Mouse (Mus musculus): ENCODE data around the gene Prelp. TPM values are rescaled to one million over a fixed set of nuclear protein-coding genes. Genes with fewer than 3 reads are reported as not detected.
"Not testable (repeated sequence)": the region's sequence is repeated elsewhere in the genome, so short reads cannot be mapped to it uniquely, and the experiment has no call there.

Prelp gene
- 0.31 and 0.67 TPM in 2 replicates for polyA plus RNA-seq (2016; fragmentation: Nextera tagmentation; extraction: Ambion mirVana)

DNA sequence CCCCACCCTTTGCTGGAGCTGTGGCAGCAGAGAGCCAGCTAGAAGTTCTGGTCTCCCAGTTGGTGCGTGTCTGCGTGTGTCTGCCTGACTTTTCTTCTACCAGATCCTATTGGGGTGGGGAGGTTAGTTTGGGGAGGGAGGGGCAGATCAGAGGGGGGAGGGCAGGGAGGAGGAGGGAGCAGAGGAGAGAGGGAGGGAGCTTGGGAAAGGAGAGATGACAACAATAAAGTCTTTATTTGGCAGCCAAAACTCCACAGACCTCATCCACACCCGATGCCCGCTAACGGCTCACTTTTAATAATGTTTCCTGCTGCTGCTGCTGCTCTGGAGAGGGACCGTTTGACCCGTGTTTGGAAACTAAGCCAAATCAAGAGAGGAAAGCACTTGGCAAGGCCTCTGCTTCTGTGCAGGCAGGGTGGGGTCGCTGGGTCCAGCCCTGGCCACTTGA is at the start of gene Prelp:
TSS of gene Prelp (minus strand) at position 111 of the 448 bp plus-strand sequence.
- peaks cover 41% of the 10 kb centered on the region for H3K4me1 ChIP-seq
- no peak within 1 kb of the TSS for H3K4me3 ChIP-seq
- peak within 1 kb of the TSS; percentile 65 for H3K27ac ChIP-seq (replicated peaks)
- no peaks in the 10 kb centered on the region for H3K36me3 ChIP-seq
- no peak for DNase-seq (ENCODE audit: low spot score)
- peaks cover 21% of the 10 kb centered on the region for H3K27me3 ChIP-seq (ENCODE audit: low read depth, poor library complexity, severe bottlenecking)
- peaks cover 4% of the 10 kb centered on the region; the same call in 1 of the 2 replicates for H3K9me3 ChIP-seq (replicated peaks)
- 42% methylated on average over 8 of the region's 8 CpGs for WGBS

DNA sequence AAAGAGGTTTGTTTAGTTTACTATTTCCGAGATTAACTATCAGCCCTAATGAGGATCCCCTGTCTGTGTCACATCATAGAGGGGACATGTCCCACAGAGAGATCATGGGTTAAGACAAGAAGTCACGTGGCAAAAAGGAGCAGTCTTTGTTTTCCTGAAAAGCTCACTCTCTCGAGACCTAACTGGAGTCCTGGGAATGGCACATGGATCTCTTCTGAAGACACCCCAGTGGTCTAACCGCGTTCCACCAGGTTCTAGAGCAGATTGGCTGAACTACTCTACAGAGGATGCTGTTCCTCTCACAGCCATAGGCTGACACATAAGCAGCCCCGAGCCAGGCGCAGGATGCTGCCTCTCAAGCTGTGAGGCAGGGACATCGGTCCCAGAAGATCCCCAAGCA is 48.2 kb upstream of the Prelp start:
- peaks cover 19% of the 10 kb centered on the region for H3K4me1 ChIP-seq
- H3K9me3 ChIP-seq (replicated peaks), result no peaks in the 10 kb centered on the region
- 86% methylated on average over 8 of the region's 8 CpGs for WGBS
- H3K27ac ChIP-seq (replicated peaks), result 0 out of 2 replicates have a peak overlapping the region, but pooled peaks have one; percentile 42
- H3K36me3 ChIP-seq, result no peaks in the 10 kb centered on the region
- no peak overlapping the region for H3K4me3 ChIP-seq
- no peaks in the 10 kb centered on the region for H3K27me3 ChIP-seq (ENCODE audit: low read depth, poor library complexity, severe bottlenecking)
- DNase-seq (ENCODE audit: low spot score), result no peak

DNA sequence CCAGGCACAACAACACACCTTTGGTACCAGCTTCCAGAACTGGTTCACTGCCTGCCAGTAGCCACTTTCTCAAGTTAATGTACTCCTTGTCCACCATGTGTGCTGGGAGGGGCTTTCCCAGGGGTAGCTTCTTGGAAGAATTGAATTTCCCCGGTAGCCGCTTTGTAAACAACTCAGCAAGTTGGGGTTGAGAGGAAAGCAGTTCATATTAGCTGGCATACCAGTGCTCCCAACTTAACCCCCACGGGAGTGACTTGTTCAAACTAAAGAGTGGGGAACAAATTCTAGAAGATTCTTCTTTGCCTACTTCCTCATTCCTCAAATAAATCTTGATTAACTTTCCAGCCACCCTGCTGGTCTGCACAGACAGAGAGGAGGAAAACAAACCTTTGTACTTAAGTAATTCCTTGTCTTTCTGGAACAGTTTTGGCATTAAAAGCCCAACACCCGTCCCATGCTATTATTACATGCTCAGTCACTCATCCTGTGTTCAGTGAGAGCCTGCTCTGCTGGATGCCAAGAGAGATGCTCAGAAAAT is 47.6 kb upstream of the Prelp start:
- Histone ChIP-seq H3K4me3 (no peak overlapping the region), H3K27ac (replicated peaks) (no peak overlapping the region), H3K9me3 (replicated peaks) (no peaks in the 10 kb centered on the region), H3K4me1 (peaks cover 19% of the 10 kb centered on the region), H3K36me3 (no peaks in the 10 kb centered on the region), H3K27me3 (ENCODE audit: low read depth, poor library complexity, severe bottlenecking) (no peaks in the 10 kb centered on the region)
- no peak for DNase-seq (ENCODE audit: low spot score)
- WGBS, result 75% methylated on average over 4 of the region's 4 CpGs

DNA sequence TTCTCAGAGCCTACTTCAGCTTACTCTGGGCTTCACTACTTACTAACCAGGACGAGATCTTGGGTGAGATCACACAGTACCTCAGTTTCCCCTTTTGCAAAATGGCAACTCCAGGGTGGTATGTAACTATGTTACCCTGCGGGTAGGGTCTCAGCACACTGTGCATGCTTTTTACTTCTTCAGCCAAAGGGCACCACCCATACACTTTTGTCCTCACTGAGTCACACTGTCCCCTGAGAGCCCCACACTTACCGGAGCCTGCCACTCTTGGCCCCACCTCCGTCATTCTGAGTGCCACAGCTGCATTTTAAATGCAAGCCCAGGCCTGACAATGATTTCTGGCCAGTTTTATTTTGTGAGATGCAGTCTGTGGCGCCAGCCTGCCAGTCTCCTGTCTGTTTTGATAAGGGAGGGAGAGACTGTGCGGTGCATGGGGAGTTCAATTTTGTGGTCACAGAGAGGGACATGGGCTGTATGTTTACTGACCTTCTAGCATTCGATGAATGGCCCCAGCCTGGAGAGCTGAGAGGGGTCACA is 46.3 kb upstream of the Prelp start:
- Histone ChIP-seq H3K27ac (replicated peaks) (no peak overlapping the region), H3K4me3 (no peak overlapping the region), H3K9me3 (replicated peaks) (no peaks in the 10 kb centered on the region), H3K27me3 (ENCODE audit: low read depth, poor library complexity, severe bottlenecking) (0 out of 2 replicates have a peak, but pooled peaks cover 4% of the 10 kb centered on the region), H3K4me1 (peaks cover 16% of the 10 kb centered on the region), H3K36me3 (no peaks in the 10 kb centered on the region)
- no peak for DNase-seq (ENCODE audit: low spot score)
- WGBS, result 81% methylated on average over 7 of the region's 7 CpGs

DNA sequence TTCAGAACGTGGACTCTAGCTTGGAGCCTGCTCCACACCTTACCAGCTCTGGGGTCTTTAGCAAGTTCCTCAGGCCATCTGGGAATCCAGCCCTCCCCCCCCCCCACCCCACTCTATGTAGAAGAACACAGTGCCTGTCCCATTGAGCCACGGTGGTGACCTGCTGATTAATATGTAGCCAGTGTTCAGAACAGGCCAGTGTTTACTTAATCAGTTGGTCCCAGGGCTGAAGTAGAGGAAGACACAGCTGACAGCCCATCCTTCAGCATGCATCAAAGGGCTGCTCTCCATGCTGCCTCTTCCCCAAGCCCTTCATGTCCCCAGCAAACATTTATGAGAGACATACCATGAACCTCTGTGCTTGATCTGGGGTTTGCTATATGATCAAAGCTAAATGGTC is 44.8 kb upstream of the Prelp start:
- Histone ChIP-seq H3K4me1 (peaks cover 18% of the 10 kb centered on the region), H3K27me3 (ENCODE audit: low read depth, poor library complexity, severe bottlenecking) (0 out of 2 replicates have a peak, but pooled peaks cover 10% of the 10 kb centered on the region), H3K27ac (replicated peaks) (no peak overlapping the region), H3K36me3 (no peaks in the 10 kb centered on the region), H3K4me3 (no peak overlapping the region), H3K9me3 (replicated peaks) (no peaks in the 10 kb centered on the region)
- DNase-seq (ENCODE audit: low spot score), result no peak
- WGBS, result 74% methylated on average over 2 of the region's 2 CpGs

DNA sequence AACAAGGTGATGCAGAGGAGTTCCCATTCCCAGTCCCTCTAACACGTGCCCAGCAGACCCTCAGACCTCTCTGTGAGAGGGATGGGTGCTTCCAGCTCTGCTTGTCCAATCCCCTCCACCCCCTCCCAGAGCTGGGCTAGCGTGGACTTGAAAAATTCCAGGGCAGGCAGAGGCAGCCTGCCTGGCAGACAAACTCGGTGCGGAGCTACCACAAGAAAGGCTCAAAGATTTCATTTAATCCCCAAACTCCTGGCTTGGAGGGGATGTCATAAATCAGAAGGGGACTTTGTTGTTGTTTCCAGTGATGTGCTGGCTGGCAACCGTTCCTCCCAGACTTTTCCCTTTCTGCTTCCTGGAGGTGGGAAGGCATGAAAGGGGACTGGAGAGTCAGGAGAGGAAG is 44.1 kb upstream of the Prelp start:
- no peak overlapping the region for H3K4me3 ChIP-seq
- peaks cover 21% of the 10 kb centered on the region for H3K4me1 ChIP-seq
- H3K36me3 ChIP-seq, result no peaks in the 10 kb centered on the region
- no peak for DNase-seq (ENCODE audit: low spot score)
- H3K9me3 ChIP-seq (replicated peaks), result no peaks in the 10 kb centered on the region
- WGBS, result 61% methylated on average over 5 of the region's 5 CpGs
- no peak overlapping the region for H3K27ac ChIP-seq (replicated peaks)
- 0 out of 2 replicates have a peak, but pooled peaks cover 10% of the 10 kb centered on the region for H3K27me3 ChIP-seq (ENCODE audit: low read depth, poor library complexity, severe bottlenecking)

DNA sequence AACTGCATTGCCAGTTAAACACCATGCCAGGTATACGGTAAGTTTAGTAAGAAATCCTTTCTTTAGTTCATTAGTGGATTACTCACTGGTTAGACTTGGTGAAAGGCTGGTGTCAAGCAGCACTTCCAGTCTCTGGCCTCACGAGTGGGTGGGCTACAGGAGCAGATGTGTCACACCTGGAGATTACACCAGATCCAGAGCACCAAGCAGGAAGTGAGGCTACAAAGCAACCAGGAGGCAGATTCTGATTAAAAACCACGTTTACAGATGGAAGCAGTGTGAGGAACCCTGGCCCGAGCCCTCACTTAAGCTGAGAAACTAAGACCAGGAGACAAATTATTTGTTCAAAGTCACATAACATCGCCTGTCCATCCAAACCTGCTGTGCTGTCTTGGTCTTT is 43.5 kb upstream of the Prelp start:
- Histone ChIP-seq H3K27ac (replicated peaks) (no peak overlapping the region), H3K36me3 (no peaks in the 10 kb centered on the region), H3K4me1 (peaks cover 21% of the 10 kb centered on the region), H3K4me3 (no peak overlapping the region), H3K27me3 (ENCODE audit: low read depth, poor library complexity, severe bottlenecking) (0 out of 2 replicates have a peak, but pooled peaks cover 10% of the 10 kb centered on the region), H3K9me3 (replicated peaks) (no peaks in the 10 kb centered on the region)
- 90% methylated on average over 5 of the region's 5 CpGs for WGBS
- DNase-seq (ENCODE audit: low spot score), result no peak

DNA sequence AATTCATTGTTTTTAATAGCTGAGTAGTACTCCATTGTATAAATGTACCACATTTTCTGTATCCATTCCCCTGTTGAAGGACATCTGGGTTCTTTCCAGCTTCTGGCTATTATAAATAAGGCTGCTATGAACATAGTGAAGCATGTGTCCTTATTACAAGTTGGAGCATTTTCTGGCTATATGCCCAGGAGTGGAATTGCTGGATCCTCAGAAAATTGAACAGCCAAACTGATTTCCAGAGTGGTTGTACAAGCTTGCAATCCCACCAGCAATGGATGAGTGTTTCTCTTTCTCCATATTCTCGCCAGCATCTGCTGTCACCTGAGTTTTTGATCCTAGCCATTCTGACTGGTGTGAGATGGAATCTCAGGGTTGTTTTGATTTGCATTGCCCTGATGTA is 42.4 kb upstream of the Prelp start:
- not testable (repeated sequence) for H3K27ac ChIP-seq (replicated peaks); DNase-seq (ENCODE audit: low spot score); H3K4me3 ChIP-seq; H3K9me3 ChIP-seq (replicated peaks); H3K36me3 ChIP-seq
- 0 out of 2 replicates have a peak, but pooled peaks cover 16% of the 10 kb centered on the region for H3K27me3 ChIP-seq (ENCODE audit: low read depth, poor library complexity, severe bottlenecking)
- 88% methylated on average over 1 of the region's 1 CpGs for WGBS
- H3K4me1 ChIP-seq, result peaks cover 21% of the 10 kb centered on the region

DNA sequence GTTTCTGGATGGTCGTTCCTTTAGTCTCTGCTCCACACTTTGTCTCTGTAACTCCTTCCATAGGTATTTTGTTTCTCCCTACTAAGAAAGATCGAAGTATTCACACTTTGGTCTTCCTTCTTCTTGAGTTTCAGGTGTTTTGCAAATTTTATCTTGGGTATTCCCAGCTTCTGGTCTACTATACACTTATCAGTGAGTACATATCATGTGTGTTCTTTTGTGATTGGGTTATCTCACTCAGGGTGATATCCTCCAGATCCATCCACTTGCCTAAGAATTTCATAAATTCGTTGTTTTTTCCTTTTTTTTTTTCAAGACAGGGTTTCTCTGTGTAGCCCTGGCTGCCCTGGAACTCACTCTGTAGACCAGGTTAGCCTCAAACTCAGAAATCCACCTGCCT is 41.9 kb upstream of the Prelp start:
- peaks cover 21% of the 10 kb centered on the region for H3K4me1 ChIP-seq
- 0 out of 2 replicates have a peak, but pooled peaks cover 16% of the 10 kb centered on the region for H3K27me3 ChIP-seq (ENCODE audit: low read depth, poor library complexity, severe bottlenecking)
- H3K4me3 ChIP-seq; H3K27ac ChIP-seq (replicated peaks); DNase-seq (ENCODE audit: low spot score); H3K36me3 ChIP-seq; H3K9me3 ChIP-seq (replicated peaks): not testable (repeated sequence)
- 89% methylated on average over 3 of the region's 3 CpGs for WGBS

DNA sequence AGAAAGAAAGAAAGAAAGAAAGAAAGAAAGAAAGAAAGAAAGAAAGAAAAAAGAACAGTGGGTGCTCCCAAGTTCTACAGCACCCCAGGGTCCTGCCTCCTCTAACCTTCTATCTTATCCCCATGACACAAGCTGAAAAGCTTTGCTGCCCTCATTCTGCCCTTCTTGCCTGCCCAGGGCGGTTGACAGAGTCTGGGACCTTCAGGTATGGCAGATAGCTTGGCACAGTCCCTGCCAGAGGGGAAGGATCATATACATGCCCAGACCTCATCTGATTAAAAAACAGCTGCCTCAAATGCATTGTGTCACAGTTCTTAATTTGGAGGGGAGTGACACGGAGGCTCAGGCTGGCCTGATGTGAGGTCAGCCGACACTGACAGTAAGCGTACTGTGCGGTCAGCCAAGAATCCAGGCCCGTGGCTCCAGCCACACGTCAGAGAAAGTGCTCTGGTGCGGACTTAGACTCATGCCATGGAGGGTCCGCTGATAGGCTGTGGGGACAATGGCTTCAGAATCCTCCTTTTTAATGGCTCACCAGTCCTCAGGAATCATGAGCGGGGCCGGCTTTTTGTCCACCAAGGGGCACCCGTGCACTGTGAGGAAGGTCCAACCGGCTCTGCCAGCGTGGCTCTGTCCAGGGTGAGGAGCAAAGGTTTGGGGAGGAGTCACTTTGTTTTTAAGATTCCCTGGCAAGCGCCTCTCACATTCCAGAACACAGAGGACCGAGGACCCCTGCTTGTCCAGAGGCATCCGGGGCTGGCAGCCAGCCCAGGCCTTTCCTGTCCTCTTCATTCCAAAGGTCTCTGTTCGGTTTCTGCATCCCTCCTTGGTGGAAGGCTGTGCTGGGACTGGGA is 40.3 kb upstream of the Prelp start:
- Histone ChIP-seq H3K4me3 (peak overlapping the region; percentile 16; the same call in 1 of the 2 replicates), H3K27ac (replicated peaks) (peak overlapping the region; percentile 63), H3K9me3 (replicated peaks) (no peaks in the 10 kb centered on the region), H3K27me3 (ENCODE audit: low read depth, poor library complexity, severe bottlenecking) (0 out of 2 replicates have a peak, but pooled peaks cover 16% of the 10 kb centered on the region), H3K4me1 (peaks cover 15% of the 10 kb centered on the region), H3K36me3 (no peaks in the 10 kb centered on the region)
- DNase-seq (ENCODE audit: low spot score), result peak; percentile 79
- WGBS, result 14% methylated on average over 18 of the region's 18 CpGs

DNA sequence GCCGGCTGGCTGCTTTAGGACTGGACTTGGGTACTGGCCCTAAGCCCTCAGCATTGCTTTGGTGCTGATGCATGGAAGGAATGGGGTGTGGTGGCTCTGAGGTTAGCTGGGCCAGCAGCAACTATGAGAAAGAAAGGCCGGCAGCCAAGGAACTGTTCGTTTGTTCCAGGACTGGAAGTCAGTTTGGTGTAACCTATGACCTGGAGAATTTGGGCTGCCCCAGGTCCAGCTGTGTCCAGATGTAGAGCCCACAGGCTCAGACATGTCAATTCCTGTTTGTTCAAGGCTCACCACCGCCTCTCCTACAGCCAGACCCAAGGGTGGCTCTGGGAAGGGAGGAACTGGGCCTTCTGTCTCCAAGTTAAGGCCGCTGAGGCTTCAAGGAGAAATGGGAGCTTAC is 38.3 kb upstream of the Prelp start:
- WGBS, result 82% methylated on average over 5 of the region's 5 CpGs
- Histone ChIP-seq H3K4me3 (no peak overlapping the region), H3K36me3 (no peaks in the 10 kb centered on the region), H3K27me3 (ENCODE audit: low read depth, poor library complexity, severe bottlenecking) (0 out of 2 replicates have a peak, but pooled peaks cover 16% of the 10 kb centered on the region), H3K4me1 (peaks cover 12% of the 10 kb centered on the region), H3K9me3 (replicated peaks) (no peaks in the 10 kb centered on the region), H3K27ac (replicated peaks) (no peak overlapping the region)
- DNase-seq (ENCODE audit: low spot score), result no peak

DNA sequence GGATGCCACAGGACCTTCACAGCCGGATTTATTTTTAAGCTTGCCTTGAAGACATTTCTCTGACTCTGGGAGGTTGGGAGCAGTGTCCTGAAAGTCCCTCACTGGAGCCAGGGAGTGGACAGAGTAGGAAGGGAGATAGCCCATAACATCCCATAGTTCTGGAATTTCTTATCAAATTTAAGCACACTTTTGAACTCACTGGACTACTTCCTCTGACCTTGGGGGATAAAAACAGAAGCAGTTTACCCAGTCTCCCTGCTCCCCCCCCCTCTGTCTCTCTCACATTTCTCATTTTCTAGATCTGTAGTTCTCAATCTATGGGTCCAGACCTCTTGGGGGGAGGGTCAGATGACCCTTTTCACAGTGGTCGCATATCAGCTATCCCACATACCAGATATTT is 32.8 kb upstream of the Prelp start:
- no peaks in the 10 kb centered on the region for H3K36me3 ChIP-seq
- no peaks in the 10 kb centered on the region for H3K9me3 ChIP-seq (replicated peaks)
- H3K27ac ChIP-seq (replicated peaks), result no peak overlapping the region
- no peak overlapping the region for H3K4me3 ChIP-seq
- H3K27me3 ChIP-seq (ENCODE audit: low read depth, poor library complexity, severe bottlenecking), result no peaks in the 10 kb centered on the region
- no peak for DNase-seq (ENCODE audit: low spot score)
- peaks cover 9% of the 10 kb centered on the region; the same call in 1 of the 2 replicates for H3K4me1 ChIP-seq
- WGBS, result 73% methylated on average over 2 of the region's 2 CpGs
